Mouse (Mus musculus) midbrain, embryonic 14.5 days (tissue): ENCODE measurements at regions not wholly inside any gene's neighbourhood (a gene's known extent, or its start where the extent isn't known, plus 50 kb on each side); places are given as distances from the start of the nearest gene placed in this dataset.

Experiments
- ATAC-seq: fragments of 200-750 bp; cut with Nextera tagmentation; 2 replicates; pipeline ENCODE4 v1.8.0; 2017; ENCODE audit warnings: moderate number of reproducible peaks, moderate library complexity; ENCODE audit not compliant: low FRiP score, low TSS enrichment
- DNase-seq: peaks from one replicate; pipeline ENCODE4 v3.0.0-alpha.2; 2015
- H3K27ac ChIP-seq: fragments of 300-500 bp; sonication (generic); replicated peaks from 2 replicates; pipeline ENCODE4 v1.5.1; 2014; ENCODE audit warnings: mild to moderate bottlenecking, low read depth, low read length, moderate library complexity
- H3K27me3 ChIP-seq: fragments of 300-500 bp; sonication (generic); 2 replicates; pipeline ENCODE4 v1.6.1; 2014; ENCODE audit warnings: low read length, control low read depth, mixed read lengths; ENCODE audit not compliant: control insufficient read depth, insufficient read depth
- H3K36me3 ChIP-seq: fragments of 300-500 bp; sonication (generic); 2 replicates; pipeline ENCODE4 v1.6.1; 2014; ENCODE audit warnings: low read length, control low read depth; ENCODE audit not compliant: control insufficient read depth, insufficient read depth
- H3K4me1 ChIP-seq: fragments of 300-500 bp; sonication (generic); 2 replicates; pipeline ENCODE4 v1.6.1; 2014; ENCODE audit warnings: mild to moderate bottlenecking, antibody characterized with exemption, low read length, control low read depth; ENCODE audit not compliant: control insufficient read depth, insufficient read depth
- H3K4me2 ChIP-seq: fragments of 300-500 bp; sonication (generic); 2 replicates; pipeline ENCODE4 v1.6.1; 2014; ENCODE audit warnings: mild to moderate bottlenecking, low read length, moderate library complexity
- H3K4me3 ChIP-seq: fragments of 300-500 bp; sonication (generic); replicated peaks from 2 replicates; pipeline ENCODE4 v1.5.1; 2014; ENCODE audit warnings: low read depth, low read length
- H3K9ac ChIP-seq: fragments of 300-500 bp; sonication (generic); replicated peaks from 2 replicates; pipeline ENCODE4 v1.6.1; 2014; ENCODE audit warnings: mild to moderate bottlenecking, low read length, moderate library complexity
- H3K9me3 ChIP-seq: fragments of 300-500 bp; sonication (generic); 2 replicates; pipeline ENCODE4 v1.6.1; 2016; ENCODE audit warnings: low read length, control low read depth, mixed read lengths; ENCODE audit not compliant: control insufficient read depth
- WGBS: fragments of 180-500 bp; shearing (Covaris S2); extraction: QIAGEN DNeasy Blood & Tissue Kit; methylation state at CpG from one replicate; pipeline ENCODE4 v1.1.7; 2014; 5-methylcytosine and 5-hydroxymethylcytosine counted together

DNA sequence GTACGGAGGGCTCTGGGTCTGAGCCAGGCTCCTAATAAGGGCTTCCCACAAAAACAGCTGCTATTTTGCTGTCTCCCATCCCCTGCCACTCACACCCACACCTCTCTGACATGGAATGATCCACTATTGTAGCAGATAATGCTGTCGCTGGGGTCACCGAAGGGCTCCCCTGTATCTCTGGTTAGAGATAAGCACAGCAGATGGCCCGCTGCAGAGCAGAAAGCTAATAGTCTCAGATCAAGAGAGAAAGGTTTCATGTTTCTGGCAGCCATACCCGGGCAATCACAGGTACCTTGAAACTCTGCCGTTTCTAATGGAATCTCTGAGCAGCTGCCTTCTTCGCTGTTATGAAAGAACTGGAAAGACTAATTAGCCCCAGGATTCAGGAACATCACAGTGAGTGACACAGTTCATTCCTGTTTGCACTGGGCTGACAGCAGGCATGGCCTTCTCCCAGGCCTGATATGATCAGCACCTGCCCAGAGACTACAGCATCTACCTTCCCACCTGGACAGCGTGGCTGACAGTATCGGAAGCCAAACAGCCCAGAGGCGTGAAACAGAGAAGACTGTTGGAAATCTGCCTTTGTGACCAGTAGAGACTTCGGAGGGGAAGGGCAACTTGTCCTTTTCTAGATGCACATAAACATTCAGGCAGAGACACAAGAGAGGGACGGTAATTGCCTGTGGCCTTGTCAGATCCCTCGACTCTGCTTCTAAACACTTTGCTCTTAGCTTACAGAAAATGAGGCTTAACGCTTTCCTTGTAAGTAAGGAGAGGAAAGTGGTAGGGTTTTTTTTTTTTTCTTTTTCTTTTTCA is 193.5 kb upstream of the Epha4 start:
- Histone ChIP-seq H3K36me3 (no peaks in the 10 kb centered on the region), H3K27me3 (no peaks in the 10 kb centered on the region), H3K4me2 (0 out of 2 replicates have a peak overlapping the region, but pooled peaks have one; percentile 17), H3K27ac (peak overlapping the region; percentile 83), H3K4me1 (peaks cover 10% of the 10 kb centered on the region; the same call in 1 of the 2 replicates), H3K4me3 (no peak overlapping the region), H3K9ac (no peak overlapping the region), H3K9me3 (no peaks in the 10 kb centered on the region)
- 44% methylated on average over 14 of the region's 14 CpGs for WGBS
- DNase-seq (peak; percentile 56), ATAC-seq (no peak)

DNA sequence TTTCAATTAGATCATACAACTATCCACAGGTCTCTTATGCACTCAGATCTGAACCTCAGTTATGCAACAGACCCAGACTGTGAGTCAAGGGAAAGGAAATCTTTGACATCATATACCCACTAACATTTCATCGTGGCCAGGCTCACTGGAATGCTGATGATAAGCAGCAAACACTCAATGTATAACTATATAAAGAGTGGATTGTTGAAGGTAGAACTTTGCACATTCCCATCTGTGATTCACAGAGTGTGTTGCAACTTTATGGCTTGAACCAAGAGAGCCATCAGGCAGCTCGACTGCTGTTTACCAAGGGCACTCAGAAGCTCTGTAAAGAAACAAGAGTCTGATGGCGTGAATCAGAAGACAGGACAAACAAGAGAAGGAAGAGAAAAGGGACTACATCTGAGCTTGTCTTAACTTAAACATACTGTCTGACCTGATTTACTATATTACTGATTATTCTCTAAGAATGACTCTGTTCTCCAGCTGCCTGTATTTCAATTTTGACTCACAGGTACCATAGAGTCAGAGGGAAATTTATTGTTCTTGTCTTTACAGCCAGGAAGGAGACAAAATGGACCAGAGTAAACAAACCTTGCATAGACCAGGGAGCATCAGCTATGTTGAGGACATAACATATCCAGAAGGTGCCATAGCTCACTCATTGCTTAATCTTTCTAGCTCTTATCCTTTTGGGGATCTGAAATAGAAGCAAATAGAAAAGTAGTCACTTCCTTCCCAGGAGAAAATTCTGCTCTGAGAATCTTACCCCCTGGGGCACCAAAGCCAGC is 180.5 kb upstream of the Epha4 start:
- Histone ChIP-seq H3K4me3 (no peak overlapping the region), H3K36me3 (no peaks in the 10 kb centered on the region), H3K27ac (no peak overlapping the region), H3K9me3 (no peaks in the 10 kb centered on the region), H3K9ac (no peak overlapping the region), H3K4me2 (no peak overlapping the region), H3K27me3 (no peaks in the 10 kb centered on the region), H3K4me1 (no peaks in the 10 kb centered on the region)
- ATAC-seq (no peak), DNase-seq (no peak)
- WGBS, result 90% methylated on average over 3 of the region's 3 CpGs

DNA sequence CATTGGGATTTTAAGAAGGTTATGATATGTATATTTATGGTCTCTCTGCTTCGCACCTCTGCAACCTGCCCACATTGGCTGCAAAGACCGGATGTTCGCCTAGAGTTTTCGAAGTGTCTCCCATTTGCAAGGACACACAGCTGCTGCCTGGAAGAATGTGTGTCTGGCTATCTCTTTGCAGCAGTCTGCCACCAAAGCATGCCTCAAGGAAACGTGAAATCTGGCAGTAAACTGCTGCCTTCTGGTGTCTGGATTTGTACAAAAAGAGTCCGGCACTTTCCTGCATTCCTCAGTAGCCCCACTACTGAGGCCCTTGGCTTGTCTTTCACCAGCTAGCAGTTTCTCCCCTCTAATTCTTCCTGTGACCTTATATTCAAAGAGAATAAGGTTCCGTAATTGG is 148.5 kb upstream of the Epha4 start:
- Histone ChIP-seq H3K36me3 (no peaks in the 10 kb centered on the region), H3K9ac (no peak overlapping the region), H3K27me3 (no peaks in the 10 kb centered on the region), H3K27ac (no peak overlapping the region), H3K9me3 (no peaks in the 10 kb centered on the region), H3K4me1 (no peaks in the 10 kb centered on the region), H3K4me3 (no peak overlapping the region), H3K4me2 (no peak overlapping the region)
- 90% methylated on average over 7 of the region's 7 CpGs for WGBS
- DNase-seq (no peak), ATAC-seq (no peak)

DNA sequence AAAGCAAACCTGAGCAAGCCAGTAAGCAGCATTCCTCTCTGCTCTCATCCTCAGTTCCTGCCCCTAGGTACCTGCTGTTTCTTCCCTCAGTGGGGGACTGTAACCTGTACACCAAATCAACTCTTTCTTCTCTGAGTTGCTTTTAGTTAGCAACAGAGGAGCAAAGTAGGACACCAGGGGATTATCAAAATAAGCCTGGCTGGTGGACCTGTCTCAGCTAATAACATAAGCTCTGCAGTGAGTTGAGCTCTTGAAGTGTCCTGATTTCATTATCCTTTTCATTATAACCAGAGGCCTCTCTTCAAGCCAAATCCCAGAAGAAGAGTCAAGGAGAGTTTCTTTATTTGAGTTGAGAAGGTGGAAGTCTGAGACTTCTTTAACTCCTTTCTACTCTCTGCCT is 145.5 kb upstream of the Epha4 start:
- ATAC-seq (no peak), DNase-seq (no peak)
- H3K27ac ChIP-seq, result no peak overlapping the region
- no peaks in the 10 kb centered on the region for H3K27me3 ChIP-seq
- no peaks in the 10 kb centered on the region for H3K9me3 ChIP-seq
- H3K36me3 ChIP-seq, result no peaks in the 10 kb centered on the region
- H3K4me2 ChIP-seq, result no peak overlapping the region
- no peak overlapping the region for H3K9ac ChIP-seq
- H3K4me3 ChIP-seq, result no peak overlapping the region
- no peaks in the 10 kb centered on the region for H3K4me1 ChIP-seq

DNA sequence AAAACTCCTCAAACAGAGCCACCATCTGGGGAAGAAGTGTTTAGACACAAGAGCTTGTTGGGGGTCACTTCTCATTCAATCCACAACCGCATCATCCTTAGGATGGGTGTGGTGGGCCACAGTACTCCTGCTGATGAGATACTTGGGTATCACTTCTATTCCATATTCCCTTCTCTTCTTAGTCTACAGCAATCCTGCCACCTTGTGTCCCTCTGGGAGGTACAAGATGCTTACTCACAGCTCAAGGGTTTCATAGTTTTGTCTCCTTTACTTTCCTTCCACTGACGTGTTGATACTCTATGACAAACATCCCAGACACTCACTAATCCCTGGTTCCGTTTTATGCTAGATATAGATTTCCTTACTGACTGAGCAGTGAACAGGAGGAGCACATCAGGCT is 122.1 kb upstream of the Epha4 start:
- H3K27me3 ChIP-seq, result no peaks in the 10 kb centered on the region
- no peak overlapping the region for H3K4me3 ChIP-seq
- no peaks in the 10 kb centered on the region for H3K9me3 ChIP-seq
- no peaks in the 10 kb centered on the region for H3K36me3 ChIP-seq
- no peaks in the 10 kb centered on the region for H3K4me1 ChIP-seq
- H3K4me2 ChIP-seq, result no peak overlapping the region
- DNase-seq (no peak), ATAC-seq (no peak)
- WGBS, result 88% methylated on average over 3 of the region's 3 CpGs
- no peak overlapping the region for H3K9ac ChIP-seq
- no peak overlapping the region for H3K27ac ChIP-seq

DNA sequence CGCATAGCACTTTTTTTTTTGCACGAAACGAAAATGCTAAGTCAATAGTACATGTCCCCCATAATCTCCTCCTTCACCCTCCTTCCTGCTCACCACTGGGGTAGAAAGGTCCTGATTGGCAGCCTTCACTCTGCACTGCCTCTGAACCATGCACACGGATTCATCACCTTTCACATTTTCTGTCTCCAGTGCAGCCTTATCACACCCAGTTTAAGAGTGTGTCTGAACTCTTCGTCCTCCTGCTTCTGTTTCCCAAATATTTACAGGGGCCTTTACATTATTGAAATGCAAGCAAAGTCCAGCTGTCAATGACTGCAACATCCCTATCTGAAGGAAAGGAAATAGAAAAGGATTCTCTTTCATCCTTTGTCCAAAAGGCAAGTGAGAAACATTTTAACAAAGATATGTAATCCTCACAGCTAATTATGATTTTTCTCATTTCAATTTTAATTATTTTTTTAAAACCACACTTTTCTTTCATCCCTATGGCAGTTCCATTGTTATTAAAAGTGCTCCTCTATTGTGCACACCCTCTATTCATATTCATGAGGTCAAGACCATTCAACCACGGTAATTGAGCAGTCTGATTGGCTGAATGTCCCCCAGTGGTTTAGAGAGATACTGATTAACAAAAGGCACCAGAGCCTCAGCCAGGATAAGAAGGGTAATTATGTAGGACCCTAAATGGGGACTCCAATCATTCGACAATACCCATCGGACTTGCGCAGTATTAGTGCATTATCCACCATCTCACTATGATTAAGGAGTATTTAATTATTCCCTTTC is 114.8 kb upstream of the Epha4 start:
- Histone ChIP-seq H3K9me3 (no peaks in the 10 kb centered on the region), H3K36me3 (no peaks in the 10 kb centered on the region), H3K27ac (peak overlapping the region; percentile 61; the same call in 1 of the 2 replicates), H3K4me2 (peak overlapping the region; percentile 22; the same call in 1 of the 2 replicates), H3K4me3 (no peak overlapping the region), H3K4me1 (peaks cover 18% of the 10 kb centered on the region), H3K27me3 (no peaks in the 10 kb centered on the region), H3K9ac (no peak overlapping the region)
- WGBS, result 6% methylated on average over 9 of the region's 9 CpGs
- peak; percentile 88 for ATAC-seq
- DNase-seq, result peak; percentile 75

DNA sequence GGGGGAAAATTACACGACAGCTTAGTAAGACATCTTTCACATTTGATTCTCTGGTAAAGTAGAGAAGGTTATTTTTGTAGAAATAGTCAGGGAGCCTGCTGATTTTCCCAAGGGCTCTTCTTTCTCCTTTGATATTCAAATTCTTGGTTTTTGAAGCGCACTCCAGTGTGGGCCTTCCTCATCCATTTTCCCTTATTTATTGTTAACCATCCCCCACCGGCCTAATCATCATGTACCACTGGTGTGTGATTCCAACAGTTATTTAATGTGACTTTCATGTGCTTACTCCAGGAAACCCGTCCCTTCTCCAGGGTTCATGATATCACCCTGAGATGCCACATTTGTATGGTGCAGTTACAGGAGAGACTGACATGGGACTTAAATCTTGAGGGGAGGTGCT is 114.0 kb upstream of the Epha4 start:
- Histone ChIP-seq H3K4me2 (no peak overlapping the region), H3K27me3 (no peaks in the 10 kb centered on the region), H3K9ac (no peak overlapping the region), H3K4me3 (no peak overlapping the region), H3K27ac (peak overlapping the region; percentile 61; the same call in 1 of the 2 replicates), H3K36me3 (no peaks in the 10 kb centered on the region), H3K4me1 (peaks cover 18% of the 10 kb centered on the region), H3K9me3 (no peaks in the 10 kb centered on the region)
- peak; percentile 73 for DNase-seq
- no peak for ATAC-seq
- 7% methylated on average over 4 of the region's 4 CpGs for WGBS

DNA sequence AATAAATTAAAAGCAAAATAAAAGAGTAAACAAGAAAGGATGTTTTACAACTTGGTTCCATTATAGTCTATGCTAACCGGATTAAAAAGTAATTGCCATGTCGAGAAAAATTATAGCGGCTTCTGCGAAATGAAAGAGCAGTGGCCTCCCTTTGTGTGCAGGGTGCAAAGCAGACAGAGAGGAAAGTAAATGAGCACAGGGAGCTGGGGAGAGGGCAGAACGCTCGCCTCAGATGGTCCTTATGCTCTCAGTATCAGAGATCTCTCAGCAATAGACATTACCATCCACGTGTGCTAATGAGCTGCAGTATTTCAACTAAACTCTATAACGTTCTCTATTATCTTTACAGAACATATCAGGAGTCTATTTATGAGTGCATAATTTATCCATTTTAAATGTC is 102.6 kb upstream of the Epha4 start:
- H3K36me3 ChIP-seq, result no peaks in the 10 kb centered on the region
- no peak overlapping the region for H3K4me3 ChIP-seq
- H3K27me3 ChIP-seq, result no peaks in the 10 kb centered on the region
- H3K27ac ChIP-seq, result no peak overlapping the region
- WGBS, result 32% methylated on average over 8 of the region's 8 CpGs
- H3K9ac ChIP-seq, result no peak overlapping the region
- DNase-seq (peak; percentile 35), ATAC-seq (no peak)
- no peaks in the 10 kb centered on the region for H3K9me3 ChIP-seq
- H3K4me2 ChIP-seq, result no peak overlapping the region
- peaks cover 9% of the 10 kb centered on the region; the same call in 1 of the 2 replicates for H3K4me1 ChIP-seq
